Mouse (Mus musculus) left cerebral cortex, postnatal 36 days (tissue): ENCODE results near the gene Gm7271. TPM values are rescaled to one million over a fixed set of nuclear protein-coding genes. Genes with fewer than 3 reads are reported as not detected.

Experiments
- DNase-seq, 2 experiments: peaks; one replicate each; pipeline ENCODE4 v3.0.0; 2021 to 2022; ENCODE audit warnings: low spot score in 2 of 2, mixed read lengths in 1 of 2
- intact Hi-C: fragments of 180-260 bp; cut with DNase I; formaldehyde crosslinking; loops from one replicate; pipeline ENCODE4 v1.15.1; 2025
- total RNA-seq, 2 experiments: library from RNA; stranded (reverse); gene quantifications; 2 replicates each; pipeline ENCODE4 v1.2.3; 2021

Gene Gm7271
- total RNA-seq, 2 experiments from 2014 or later = not detected

GRCm38 (mm10) chr5:76565321-76565720, 81.5 kb downstream of the Gm7271 start:
- intact Hi-C loops = no loop called here
- DNase-seq = peak; percentile 35 to 49

Other genes starting within 250 kb of the Gm7271 start
- gene Clock, start 179.2 kb upstream of the Gm7271 start, total RNA-seq = 10 to 100 TPM; 46.8 to 57.5 TPM
- not detected for gene Pdcl2, start 152.9 kb upstream of the Gm7271 start, total RNA-seq
- gene Nmu, start 120.3 kb upstream of the Gm7271 start, total RNA-seq = not detected
- gene Exoc1, start 45.3 kb downstream of the Gm7271 start, total RNA-seq = 10 to 100 TPM; 50.7 to 55.1 TPM
- gene Cep135, start 104.7 kb downstream of the Gm7271 start, total RNA-seq = 1 to 10 TPM; 5.2 to 6.7 TPM
- gene C530008M17Rik, start 172.5 kb downstream of the Gm7271 start, total RNA-seq = 10 to 100 TPM; 51.8 to 53.5 TPM